Mouse (Mus musculus): ENCODE data around the gene Ptprm.

DNA sequence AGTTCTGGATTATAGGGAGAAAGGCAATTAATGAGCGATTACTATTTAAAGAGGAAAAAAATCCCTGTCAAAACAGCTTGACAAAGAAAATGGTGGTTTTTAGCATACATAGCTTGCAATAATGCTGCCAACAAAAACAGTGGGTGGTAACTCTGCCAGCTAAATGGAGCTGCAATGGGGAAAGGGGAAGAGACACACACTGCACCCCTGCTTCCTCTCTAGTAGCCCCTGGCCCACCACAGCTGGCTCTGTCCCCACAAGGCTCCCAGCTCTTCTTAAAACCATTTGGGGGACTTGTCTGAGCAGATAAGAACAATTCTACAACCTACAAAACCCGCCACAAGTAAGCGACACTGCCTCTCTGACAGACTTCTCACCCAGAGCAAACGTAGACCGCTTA lies 145.7 kb downstream of the Ptprm start:
- TF ChIP-seq CTCF (IDR thresholded peaks at IDR 0.05; ENCODE audit: borderline replicate concordance, insufficient read depth, low read length), result no peak
- TF ChIP-seq POLR2A (IDR thresholded peaks at IDR 0.05; ENCODE audit: low read depth, low read length), result no peak

Data from embryonic fibroblast, embryonic 13.5 days (primary cell).